ENCODE assay signal across 17 mouse cellular contexts in genomic region chr14:36942716-36943115, GRCm38 (mm10). TPM values are rescaled to one million over a fixed set of nuclear protein-coding genes. Genes with fewer than 3 reads are reported as not detected.
DNase-seq lines count a peak whose midpoint lies in the region; ATAC-seq and TF ChIP-seq lines count a peak whose summit lies in the region.
"Had no signal": no experiment of that assay in that cellular context is flagged by ENCODE, and none has a peak within 500 bp of the region (broad histone marks: within the 10 kb centered on the region; RNA-seq: fewer than 3 reads in every experiment).

No protein-coding gene starts in this region.

- H3K4me2 ChIP-seq in kidney, embryonic 15.5 days: no peak overlapping the region
- H3K4me2 ChIP-seq: neural tube, embryonic 12.5 days had no signal

- no peaks in the 10 kb centered on the region for H3K27me3 ChIP-seq in kidney, embryonic 15.5 days
- no peaks in the 10 kb centered on the region for H3K27me3 ChIP-seq in cerebellum, adult 2 months (ENCODE audit: control insufficient read depth, insufficient read depth, low read length)
- H3K27me3 ChIP-seq: neural tube, embryonic 12.5 days had no signal

- intact Hi-C loops in left cerebral cortex, postnatal 4 days (cut with DNase I): no loop called here
- intact Hi-C loops in left cerebral cortex, postnatal 36 days (cut with DNase I): no loop called here

- 0 out of 2 replicates have a peak, but pooled peaks have one; percentile 52 for ATAC-seq in kidney, embryonic 15.5 days (replicated peaks; ENCODE audit: low FRiP score)
- ATAC-seq in inflammation-experienced regulatory T-cells, adult 6 months: peak; percentile 74
- ATAC-seq: forebrain, postnatal 0 days; hindbrain, embryonic 16.5 days had no signal

- peaks cover 27% of the 10 kb centered on the region for H3K36me3 ChIP-seq in kidney, embryonic 15.5 days
- H3K36me3 ChIP-seq: heart, embryonic 10.5 days had no signal

- no peak for TF ChIP-seq POLR2A in cerebellum, adult 2 months (IDR thresholded peaks at IDR 0.05; ENCODE audit: borderline replicate concordance, insufficient read depth, low read length)

- H3K27ac ChIP-seq in kidney, embryonic 15.5 days: no peak overlapping the region
- H3K27ac ChIP-seq in cerebellum, adult 2 months (ENCODE audit: insufficient read depth, low read length): no peak overlapping the region
- H3K27ac ChIP-seq: heart, embryonic 10.5 days; neural tube, embryonic 12.5 days had no signal

- peaks cover 10% of the 10 kb centered on the region; the same call in 1 of the 2 replicates for H3K4me1 ChIP-seq in kidney, embryonic 15.5 days
- H3K4me1 ChIP-seq in cerebellum, adult 2 months (ENCODE audit: control insufficient read depth, insufficient read depth, low read length): no peaks in the 10 kb centered on the region; the same call in 1 of the 2 replicates
- H3K4me1 ChIP-seq: heart, embryonic 10.5 days; neural tube, embryonic 12.5 days had no signal

- no peaks in the 10 kb centered on the region for H3K9me3 ChIP-seq in kidney, embryonic 15.5 days (replicated peaks)
- H3K9me3 ChIP-seq: heart, embryonic 10.5 days; neural tube, embryonic 12.5 days had no signal

- no peak overlapping the region for H3K9ac ChIP-seq in kidney, embryonic 15.5 days
- H3K9ac ChIP-seq: forebrain, postnatal 0 days; neural tube, embryonic 12.5 days had no signal

- H3K4me3 ChIP-seq in kidney, embryonic 15.5 days (replicated peaks): no peak overlapping the region
- no peak overlapping the region for H3K4me3 ChIP-seq in cerebellum, adult 2 months (replicated peaks; ENCODE audit: insufficient read depth, low read depth, low read length)
- H3K4me3 ChIP-seq: heart, embryonic 10.5 days; neural tube, embryonic 12.5 days had no signal

- no peak for TF ChIP-seq CTCF in cerebellum, adult 2 months (IDR thresholded peaks at IDR 0.05; ENCODE audit: borderline replicate concordance, insufficient read depth, low read depth, low read length)

- 22% methylated on average over 5 of the region's 5 CpGs for WGBS in kidney, embryonic 15.5 days
- WGBS in cerebellum, adult 2 months: 50% methylated on average over 5 of the region's 5 CpGs

- DNase-seq in kidney, adult 9 months: no peak
- DNase-seq in left cerebral cortex, adult 11 months (ENCODE audit: low spot score): peak; percentile 43
- no peak for DNase-seq in left cerebral cortex, postnatal 4 days
- peak; percentile 22 to 30 for DNase-seq in left cerebral cortex, postnatal 36 days (ENCODE audit: low spot score in 2 of 2)
- DNase-seq in cerebellum, adult 2 months: no peak
- no peak for DNase-seq in adrenal gland, postnatal 25 days
- DNase-seq: adrenal gland, adult 2 months; cerebellum, adult 18-20 months; forebrain, postnatal 0 days; heart, postnatal 36 days; lung, adult 18-20 months; thymus, adult 2 months had no signal

RNA-seq across cellular contexts. Expression of gene Ccser2, which starts 25.9 kb away (rescaled TPM):
- polyA plus RNA-seq in kidney, embryonic 15.5 days (2015; fragmentation: Nextera tagmentation; extraction: Ambion mirVana): 33.9 and 35.1 TPM in 2 replicates
- total RNA-seq in left cerebral cortex, postnatal 4 days (2021): 100 to 1,000 TPM; 123 to 124 TPM
- 10 to 100 TPM; 19.7 to 22.5 (median 20.2) TPM for polyA plus RNA-seq in inflammation-experienced regulatory T-cells, adult 6 months (2017; shearing (Covaris generic))
- 10 to 100 TPM; 81.6 to 84.1 TPM for total RNA-seq in left cerebral cortex, postnatal 36 days (2021)
- polyA plus RNA-seq in cerebellum, adult 2 months (2012; rRNA removed): 49.4 and 50.8 TPM in 2 replicates
- 31.3 and 33.2 TPM in 2 replicates for total RNA-seq in adrenal gland, postnatal 25 days (2021)

Comparison
In these comparisons a context has a peak if more than half of its experiments do, and no peak if none do; other contexts are left out.
1. DNase-seq: peak in left cerebral cortex, adult 11 months (single experiment) and left cerebral cortex, postnatal 36 days (2 of 2); none in kidney, adult 9 months (single experiment), left cerebral cortex, postnatal 4 days (single experiment), cerebellum, adult 2 months (0 of 2) and adrenal gland, postnatal 25 days (single experiment).